Mouse (Mus musculus) lung, embryonic 14.5 days (tissue): ENCODE results near the gene Cpa2. TPM values are rescaled to one million over a fixed set of nuclear protein-coding genes. Genes with fewer than 3 reads are reported as not detected.

Experiments used
- ATAC-seq: fragments of 200-750 bp; cut with Nextera tagmentation; 2 replicates; pipeline ENCODE4 v1.8.0; 2017; ENCODE audit warnings: mild to moderate bottlenecking, moderate TSS enrichment, moderate library complexity; ENCODE audit not compliant: insufficient read depth
- DNase-seq: peaks from one replicate; pipeline ENCODE4 v3.0.0-alpha.2; 2015
- H3K27ac ChIP-seq: fragments of 300-500 bp; sonication (generic); 2 replicates; pipeline ENCODE4 v1.5.1; 2014; ENCODE audit warnings: low read depth, mild to moderate bottlenecking, moderate library complexity
- H3K27me3 ChIP-seq: fragments of 300-500 bp; sonication (generic); 2 replicates; pipeline ENCODE4 v1.6.1; 2014; ENCODE audit warnings: low read length, control low read depth; ENCODE audit not compliant: insufficient read depth
- H3K36me3 ChIP-seq: fragments of 300-500 bp; sonication (generic); 2 replicates; pipeline ENCODE4 v1.6.1; 2014; ENCODE audit warnings: control low read depth; ENCODE audit not compliant: insufficient read depth
- H3K4me1 ChIP-seq: fragments of 300-500 bp; sonication (generic); 2 replicates; pipeline ENCODE4 v1.6.1; 2014; ENCODE audit warnings: antibody characterized with exemption, control low read depth; ENCODE audit not compliant: insufficient read depth
- H3K4me2 ChIP-seq: fragments of 300-500 bp; sonication (generic); 2 replicates; pipeline ENCODE4 v1.6.1; 2014; ENCODE audit warnings: mild to moderate bottlenecking
- H3K4me3 ChIP-seq: fragments of 300-500 bp; sonication (generic); 2 replicates; pipeline ENCODE4 v1.5.1; 2014; ENCODE audit warnings: low read depth, low read length
- H3K9ac ChIP-seq: fragments of 300-500 bp; sonication (generic); 2 replicates; pipeline ENCODE4 v1.6.1; 2014
- H3K9me3 ChIP-seq: fragments of 300-500 bp; sonication (generic); 2 replicates; pipeline ENCODE4 v1.6.1; 2016; ENCODE audit warnings: low read depth, low read length, control low read depth
- CTCF ChIP-seq: IDR thresholded peaks from 2 replicates; pipeline ENCODE4 v1.5.1; 2016; ENCODE audit warnings: antibody characterized with exemption, low read depth
- WGBS: fragments of 180-500 bp; shearing (Covaris S2); extraction: QIAGEN DNeasy Blood & Tissue Kit; methylation state at CpG from one replicate; pipeline ENCODE4 v1.1.7; 2014; 5-methylcytosine and 5-hydroxymethylcytosine counted together
- polyA plus RNA-seq: library from polyadenylated mRNA; unstranded; fragments of >200 nt; fragmentation: Nextera tagmentation; extraction: Ambion mirVana; gene quantifications from 2 replicates; pipeline ENCODE4 v1.2.1, GENCODE M21; 2014

Gene Cpa2
- polyA plus RNA-seq, 1 experiment from 2014 or later: 7.2 TPM

- TF ChIP-seq CTCF: no peak
- Histone ChIP-seq H3K9ac (no peak overlapping the region), H3K27me3 (no peaks in the 10 kb centered on the region), H3K4me1 (no peaks in the 10 kb centered on the region), H3K27ac (no peak overlapping the region), H3K36me3 (no peaks in the 10 kb centered on the region), H3K4me2 (no peak overlapping the region), H3K4me3 (no peak overlapping the region), H3K9me3 (no peaks in the 10 kb centered on the region)
- ATAC-seq (no peak), DNase-seq (no peak)
- WGBS: 89% methylated on average over 6 of the region's 6 CpGs
Measured at GRCm38 (mm10) chr6:30564051-30564450, 22.7 kb downstream of the Cpa2 start.

GRCm38 (mm10) chr6:30568069-30568468, 26.7 kb downstream of the Cpa2 start, which contains the start of gene Cpa4:
Cpa4 (plus strand) TSS chr6:30568369.
- no peak for TF ChIP-seq CTCF
- Histone ChIP-seq H3K27ac (no peak within 1 kb of the TSS), H3K36me3 (no peaks in the 10 kb centered on the region), H3K9me3 (no peaks in the 10 kb centered on the region), H3K4me2 (no peak within 1 kb of the TSS), H3K4me1 (peaks cover 6% of the 10 kb centered on the region), H3K9ac (no peak within 1 kb of the TSS), H3K27me3 (no peaks in the 10 kb centered on the region), H3K4me3 (no peak within 1 kb of the TSS)
- ATAC-seq (no peak), DNase-seq (no peak)
- WGBS: 51% methylated on average over 5 of the region's 5 CpGs

- TF ChIP-seq CTCF: no peak
- Histone ChIP-seq H3K4me2 (no peak overlapping the region), H3K9me3 (no peaks in the 10 kb centered on the region), H3K9ac (no peak overlapping the region), H3K36me3 (no peaks in the 10 kb centered on the region), H3K27me3 (no peaks in the 10 kb centered on the region), H3K4me1 (peaks cover 8% of the 10 kb centered on the region), H3K27ac (no peak overlapping the region), H3K4me3 (no peak overlapping the region)
- ATAC-seq: no peak
- no peak for DNase-seq
- 80% methylated on average over 10 of the region's 10 CpGs for WGBS
Measured at GRCm38 (mm10) chr6:30569331-30569730, 27.9 kb downstream of the Cpa2 start.

GRCm38 (mm10) chr6:30570012-30570411, 28.6 kb downstream of the Cpa2 start:
- Histone ChIP-seq H3K27me3 (no peaks in the 10 kb centered on the region), H3K36me3 (no peaks in the 10 kb centered on the region), H3K9ac (no peak overlapping the region), H3K4me3 (no peak overlapping the region), H3K27ac (no peak overlapping the region), H3K9me3 (no peaks in the 10 kb centered on the region), H3K4me2 (no peak overlapping the region), H3K4me1 (peaks cover 8% of the 10 kb centered on the region)
- 73% methylated on average over 5 of the region's 5 CpGs for WGBS
- no peak for ATAC-seq
- no peak for DNase-seq
- no peak for TF ChIP-seq CTCF

GRCm38 (mm10) chr6:30572456-30573311, 31.3 kb downstream of the Cpa2 start:
- H3K27ac ChIP-seq: peak overlapping the region; percentile 62; the same call in 1 of the 2 replicates
- H3K4me1 ChIP-seq: peaks cover 8% of the 10 kb centered on the region
- H3K4me2 ChIP-seq: no peak overlapping the region
- no peak overlapping the region for H3K4me3 ChIP-seq
- H3K27me3 ChIP-seq: no peaks in the 10 kb centered on the region
- no peak overlapping the region for H3K9ac ChIP-seq
- TF ChIP-seq CTCF: no peak
- DNase-seq (peak; percentile 78), ATAC-seq (peak; percentile 86)
- H3K36me3 ChIP-seq: no peaks in the 10 kb centered on the region
- no peaks in the 10 kb centered on the region for H3K9me3 ChIP-seq
- 42% methylated on average over 20 of the region's 20 CpGs for WGBS

- no peak overlapping the region for H3K9ac ChIP-seq
- H3K27ac ChIP-seq: no peak overlapping the region
- H3K4me3 ChIP-seq: no peak overlapping the region
- H3K9me3 ChIP-seq: no peaks in the 10 kb centered on the region
- no peak overlapping the region for H3K4me2 ChIP-seq
- 52% methylated on average over 5 of the region's 5 CpGs for WGBS
- no peaks in the 10 kb centered on the region for H3K27me3 ChIP-seq
- no peaks in the 10 kb centered on the region for H3K36me3 ChIP-seq
- DNase-seq (no peak), ATAC-seq (no peak)
- TF ChIP-seq CTCF: no peak
- peaks cover 8% of the 10 kb centered on the region for H3K4me1 ChIP-seq
Measured at GRCm38 (mm10) chr6:30573380-30573779, 32.0 kb downstream of the Cpa2 start.

- Histone ChIP-seq H3K4me2 (no peak overlapping the region), H3K4me1 (peaks cover 8% of the 10 kb centered on the region), H3K27ac (no peak overlapping the region), H3K9me3 (no peaks in the 10 kb centered on the region), H3K4me3 (no peak overlapping the region), H3K36me3 (no peaks in the 10 kb centered on the region), H3K27me3 (no peaks in the 10 kb centered on the region), H3K9ac (no peak overlapping the region)
- TF ChIP-seq CTCF: no peak
- ATAC-seq: no peak
- WGBS: 77% methylated on average over 1 of the region's 1 CpGs
- no peak for DNase-seq
Measured at GRCm38 (mm10) chr6:30574945-30575344, 33.6 kb downstream of the Cpa2 start.
